Mouse (Mus musculus): ENCODE data around the gene 4930404N11Rik. TPM values are rescaled to one million over a fixed set of nuclear protein-coding genes. Genes with fewer than 3 reads are reported as not detected.
A peak's percentile ranks its signal among the peaks of the same experiment; 100 is the strongest.

4930404N11Rik gene
- polyA plus RNA-seq, 1 experiment from 2014 or later, result 2.3 TPM

DNA sequence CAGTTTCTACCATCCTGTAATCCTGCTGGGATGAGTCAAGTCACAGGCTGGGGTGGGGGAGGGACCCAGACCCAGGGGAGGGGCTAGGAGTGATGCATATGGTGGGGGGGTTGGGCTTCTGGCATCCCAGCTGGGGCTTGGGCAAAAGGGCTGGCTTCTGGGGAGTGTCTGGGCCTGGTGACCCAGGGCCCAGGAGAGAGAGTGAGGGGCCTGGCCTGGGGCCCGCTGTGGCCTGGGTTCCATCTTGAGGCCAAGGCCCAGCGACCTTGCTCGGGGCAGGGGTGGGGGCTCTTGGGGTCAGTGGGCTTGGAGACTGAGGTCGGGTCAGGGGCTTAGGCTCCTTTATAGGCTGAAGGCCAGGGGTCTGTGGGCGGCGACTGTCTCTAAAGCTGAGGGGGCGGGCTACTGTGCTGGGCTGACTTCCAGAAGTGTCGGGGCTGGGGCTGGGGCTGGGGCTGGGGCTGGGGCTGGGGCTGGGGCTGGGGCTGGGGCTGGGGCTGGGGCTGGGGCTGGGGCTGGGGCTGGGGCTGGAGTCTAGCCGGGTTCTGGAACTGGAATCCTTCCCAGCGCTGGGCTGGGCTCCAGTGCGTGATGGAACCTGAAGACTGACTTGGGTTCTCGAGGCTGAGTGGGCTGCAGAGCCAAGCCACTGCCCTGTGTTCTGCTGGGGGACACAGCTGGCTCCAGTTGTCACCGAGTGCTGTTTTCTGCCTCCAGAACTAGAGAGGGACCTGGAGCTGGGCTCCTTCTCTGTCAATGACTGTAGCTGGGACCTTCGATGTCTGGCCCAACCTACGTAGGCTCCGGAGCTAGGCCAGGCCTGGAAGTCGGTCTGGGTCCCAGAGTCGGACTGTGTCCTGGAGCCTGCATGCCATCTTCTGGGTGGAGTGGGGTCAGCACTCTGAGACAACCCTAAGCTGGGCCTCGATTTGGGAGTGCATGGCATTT lies 29.9 kb downstream of the 4930404N11Rik start:
- Histone ChIP-seq H3K27ac (replicated peaks) (no peak overlapping the region), H3K9ac (no peak overlapping the region), H3K36me3 (replicated peaks) (no peaks in the 10 kb centered on the region), H3K4me1 (replicated peaks) (peaks cover 7% of the 10 kb centered on the region), H3K9me3 (replicated peaks) (no peaks in the 10 kb centered on the region), H3K27me3 (peaks cover 54% of the 10 kb centered on the region), H3K4me3 (replicated peaks) (no peak overlapping the region), H3K4me2 (no peak overlapping the region)
- ATAC-seq (ENCODE audit: insufficient read depth), result no peak
- WGBS (ENCODE audit: insufficient replicate concordance), result 67% methylated on average over 19 of the region's 19 CpGs

DNA sequence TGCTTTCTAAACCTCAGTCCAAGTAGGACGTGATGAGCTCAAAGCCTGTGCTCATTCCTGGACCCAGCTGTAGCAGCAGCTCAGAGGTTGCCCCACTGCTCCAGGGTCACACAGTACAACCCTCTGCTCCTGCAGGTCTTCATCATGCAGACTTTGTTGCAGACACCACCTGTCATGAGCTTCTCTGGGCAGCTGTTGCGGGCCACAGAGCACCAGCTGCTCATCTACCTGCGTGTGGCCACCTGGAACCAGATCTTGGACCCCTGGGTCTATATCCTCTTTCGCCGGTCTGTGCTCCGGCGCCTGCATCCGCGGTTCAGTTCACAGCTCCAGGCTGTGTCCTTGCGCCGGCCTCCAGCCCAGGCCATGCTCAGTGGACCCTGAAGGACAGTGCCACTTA lies 31.3 kb downstream of the 4930404N11Rik start:
- H3K36me3 ChIP-seq (replicated peaks), result no peaks in the 10 kb centered on the region
- no peak for ATAC-seq (ENCODE audit: insufficient read depth)
- no peak overlapping the region for H3K4me3 ChIP-seq (replicated peaks)
- H3K27ac ChIP-seq (replicated peaks), result no peak overlapping the region
- H3K4me2 ChIP-seq, result no peak overlapping the region
- 77% methylated on average over 11 of the region's 11 CpGs for WGBS (ENCODE audit: insufficient replicate concordance)
- H3K9me3 ChIP-seq (replicated peaks), result no peaks in the 10 kb centered on the region
- H3K9ac ChIP-seq, result no peak overlapping the region
- no peaks in the 10 kb centered on the region for H3K4me1 ChIP-seq (replicated peaks)
- H3K27me3 ChIP-seq, result peaks cover 47% of the 10 kb centered on the region

DNA sequence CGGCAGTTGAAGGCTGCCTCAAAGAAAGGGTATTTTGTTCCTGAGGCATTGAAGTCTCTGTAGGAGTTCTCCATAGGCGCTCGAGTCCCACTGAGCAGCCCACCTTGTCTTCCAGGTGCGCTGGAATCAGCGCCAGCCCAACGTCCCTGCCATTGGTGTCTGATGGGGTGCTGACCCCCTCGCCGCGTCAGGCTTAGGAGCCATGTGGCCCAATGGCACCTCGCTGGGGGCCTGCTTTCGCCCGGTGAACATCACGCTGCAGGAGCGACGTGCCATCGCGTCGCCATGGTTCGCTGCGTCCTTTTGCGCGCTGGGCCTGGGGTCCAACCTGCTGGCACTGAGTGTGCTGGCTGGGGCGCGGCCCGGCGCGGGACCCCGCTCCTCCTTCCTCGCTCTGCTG lies 33.3 kb downstream of the 4930404N11Rik start:
- ATAC-seq (ENCODE audit: insufficient read depth), result no peak
- H3K9me3 ChIP-seq (replicated peaks), result no peaks in the 10 kb centered on the region
- H3K36me3 ChIP-seq (replicated peaks), result peaks cover 3% of the 10 kb centered on the region
- 66% methylated on average over 29 of the region's 29 CpGs for WGBS (ENCODE audit: insufficient replicate concordance)
- peaks cover 18% of the 10 kb centered on the region for H3K4me1 ChIP-seq (replicated peaks)
- no peak overlapping the region for H3K9ac ChIP-seq
- H3K27me3 ChIP-seq, result peaks cover 31% of the 10 kb centered on the region
- no peak overlapping the region for H3K4me3 ChIP-seq (replicated peaks)
- no peak overlapping the region for H3K27ac ChIP-seq (replicated peaks)
- H3K4me2 ChIP-seq, result peak overlapping the region; percentile 5; the same call in 1 of the 2 replicates

DNA sequence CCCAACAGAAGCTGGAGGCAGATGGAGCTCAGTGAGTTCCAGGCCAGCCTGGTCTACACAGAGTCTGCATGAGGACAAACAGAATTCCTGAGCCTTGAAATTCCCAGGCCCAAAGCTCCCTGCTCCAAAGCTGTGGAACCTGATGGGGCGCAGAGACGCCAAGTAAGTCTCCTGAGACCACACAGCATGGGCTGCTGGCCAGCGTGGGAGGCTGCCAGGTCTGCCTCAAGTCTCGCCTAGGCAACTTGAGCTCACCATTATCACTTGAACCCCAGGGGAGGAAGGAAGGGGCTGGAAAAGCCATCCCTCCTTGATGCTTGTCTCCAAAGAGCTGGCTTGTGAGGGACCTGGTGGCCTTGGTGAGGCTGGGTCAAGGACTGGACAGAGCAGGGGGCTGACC lies 35.6 kb downstream of the 4930404N11Rik start:
- Histone ChIP-seq H3K36me3 (replicated peaks) (peaks cover 26% of the 10 kb centered on the region), H3K27ac (replicated peaks) (no peak overlapping the region), H3K27me3 (peaks cover 20% of the 10 kb centered on the region), H3K9me3 (replicated peaks) (no peaks in the 10 kb centered on the region), H3K4me3 (replicated peaks) (no peak overlapping the region), H3K4me2 (no peak overlapping the region), H3K4me1 (replicated peaks) (peaks cover 30% of the 10 kb centered on the region), H3K9ac (no peak overlapping the region)
- ATAC-seq (ENCODE audit: insufficient read depth), result no peak
- WGBS (ENCODE audit: insufficient replicate concordance), result 68% methylated on average over 4 of the region's 4 CpGs

DNA sequence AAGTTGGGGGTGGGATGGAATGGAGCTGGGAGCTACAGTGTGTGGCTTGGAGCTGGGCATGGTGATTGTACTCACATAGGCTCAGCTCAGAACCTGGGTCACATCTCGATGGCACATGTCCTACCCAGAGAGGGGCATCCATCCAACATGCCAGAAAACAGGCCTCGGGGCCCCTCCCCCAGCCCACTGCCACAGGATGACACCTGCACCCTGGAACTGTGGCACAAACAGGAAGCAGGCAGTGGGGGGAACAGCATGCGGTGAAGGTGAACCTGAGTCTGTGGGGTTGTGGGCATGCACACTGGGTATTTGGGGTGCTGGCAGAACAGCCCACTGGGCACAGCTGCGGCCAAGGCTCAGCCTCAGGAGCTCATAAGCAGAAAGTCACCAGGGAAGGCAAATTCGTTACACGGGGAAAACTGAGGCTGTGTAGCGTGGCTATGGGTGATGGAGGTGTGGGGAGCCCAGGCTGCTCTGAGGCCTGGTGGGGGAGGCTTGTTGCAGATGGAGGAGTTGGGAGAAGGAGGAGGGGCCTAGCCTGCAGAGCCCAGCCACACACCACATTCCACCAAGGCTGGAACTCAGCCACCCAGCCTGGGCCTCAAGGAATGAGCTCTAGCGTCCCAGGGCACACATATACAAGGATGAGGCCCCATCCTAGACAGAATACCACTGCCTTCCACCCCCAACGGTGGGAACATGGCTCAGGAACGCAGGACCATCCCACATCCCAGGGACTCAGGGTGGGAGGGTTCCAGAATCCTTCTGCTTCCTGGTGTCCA lies 36.2 kb downstream of the 4930404N11Rik start:
- 0 out of 2 replicates have a peak overlapping the region, but pooled peaks have one; percentile 5 for H3K4me3 ChIP-seq (replicated peaks)
- 0 out of 2 replicates have a peak overlapping the region, but pooled peaks have one; percentile 23 for H3K4me2 ChIP-seq
- no peaks in the 10 kb centered on the region for H3K9me3 ChIP-seq (replicated peaks)
- H3K27me3 ChIP-seq, result peaks cover 13% of the 10 kb centered on the region
- H3K36me3 ChIP-seq (replicated peaks), result peaks cover 32% of the 10 kb centered on the region
- H3K4me1 ChIP-seq (replicated peaks), result peaks cover 30% of the 10 kb centered on the region
- no peak for ATAC-seq (ENCODE audit: insufficient read depth)
- no peak overlapping the region for H3K9ac ChIP-seq
- 55% methylated on average over 10 of the region's 10 CpGs for WGBS (ENCODE audit: insufficient replicate concordance)
- H3K27ac ChIP-seq (replicated peaks), result 0 out of 2 replicates have a peak overlapping the region, but pooled peaks have one; percentile 1

DNA sequence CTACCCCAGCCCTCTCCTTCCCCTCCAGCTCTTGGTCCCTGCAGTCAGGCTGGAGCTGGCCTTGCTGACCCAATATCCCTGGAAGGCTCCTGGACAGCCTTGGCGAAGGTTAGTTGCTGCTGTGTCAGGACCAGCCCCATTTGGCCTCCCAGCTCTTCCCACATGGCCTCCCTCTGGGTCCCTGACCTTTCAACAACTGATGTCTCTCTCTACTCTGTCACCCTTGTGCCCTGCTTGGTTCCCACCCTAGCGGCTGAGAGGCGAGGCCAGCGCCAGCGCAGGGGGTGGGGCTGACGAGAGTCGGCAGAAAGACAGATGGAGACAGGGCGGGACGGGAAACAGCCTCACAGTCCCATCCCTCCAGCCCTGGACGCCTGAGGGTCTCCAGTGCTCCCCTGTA lies 37.2 kb downstream of the 4930404N11Rik start, which contains the start of gene Tbxa2r:
Gene Tbxa2r, plus strand, starts transcription at position 346 of the 400 bp plus-strand sequence.
- H3K36me3 ChIP-seq (replicated peaks), result peaks cover 42% of the 10 kb centered on the region
- H3K4me3 ChIP-seq (replicated peaks), result 0 out of 2 replicates have a peak within 1 kb of the TSS, but pooled peaks have one; percentile 5
- ATAC-seq (ENCODE audit: insufficient read depth), result peak; percentile 11; the same call in 1 of the 2 replicates
- H3K27me3 ChIP-seq, result peaks cover 12% of the 10 kb centered on the region
- H3K4me1 ChIP-seq (replicated peaks), result peaks cover 30% of the 10 kb centered on the region
- peak within 1 kb of the TSS; percentile 43 for H3K27ac ChIP-seq (replicated peaks)
- H3K9ac ChIP-seq, result no peak within 1 kb of the TSS
- 13% methylated on average over 10 of the region's 10 CpGs for WGBS (ENCODE audit: insufficient replicate concordance)
- H3K9me3 ChIP-seq (replicated peaks), result no peaks in the 10 kb centered on the region
- peak within 1 kb of the TSS; percentile 23 for H3K4me2 ChIP-seq

DNA sequence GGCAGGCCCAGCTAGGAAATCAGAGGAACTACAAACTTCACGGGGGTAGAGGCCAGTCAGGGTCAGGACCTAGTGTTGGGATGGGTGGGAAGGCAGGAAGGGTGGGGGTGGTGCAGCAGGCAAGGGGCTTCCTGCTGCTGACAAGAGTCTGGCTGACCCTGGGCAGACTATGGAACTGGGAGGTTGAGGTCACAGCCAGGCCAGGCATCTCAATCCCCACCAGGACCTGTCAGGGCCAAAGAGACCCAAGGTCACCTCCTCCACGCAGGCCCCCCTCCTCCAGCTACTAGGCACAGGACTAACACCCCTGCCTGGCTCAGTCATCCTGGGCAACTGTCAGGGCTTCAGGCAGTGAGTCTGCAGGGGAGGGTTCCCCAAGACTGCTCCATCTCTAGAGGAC lies 37.7 kb downstream of the 4930404N11Rik start:
- ATAC-seq (ENCODE audit: insufficient read depth), result 0 out of 2 replicates have a peak, but pooled peaks have one; percentile 16
- no peak overlapping the region for H3K4me2 ChIP-seq
- no peak overlapping the region for H3K9ac ChIP-seq
- H3K36me3 ChIP-seq (replicated peaks), result peaks cover 46% of the 10 kb centered on the region
- H3K4me1 ChIP-seq (replicated peaks), result peaks cover 32% of the 10 kb centered on the region
- no peaks in the 10 kb centered on the region for H3K9me3 ChIP-seq (replicated peaks)
- peaks cover 9% of the 10 kb centered on the region for H3K27me3 ChIP-seq
- 31% methylated on average over 2 of the region's 2 CpGs for WGBS (ENCODE audit: insufficient replicate concordance)
- no peak overlapping the region for H3K4me3 ChIP-seq (replicated peaks)
- peak overlapping the region; percentile 43 for H3K27ac ChIP-seq (replicated peaks)

DNA sequence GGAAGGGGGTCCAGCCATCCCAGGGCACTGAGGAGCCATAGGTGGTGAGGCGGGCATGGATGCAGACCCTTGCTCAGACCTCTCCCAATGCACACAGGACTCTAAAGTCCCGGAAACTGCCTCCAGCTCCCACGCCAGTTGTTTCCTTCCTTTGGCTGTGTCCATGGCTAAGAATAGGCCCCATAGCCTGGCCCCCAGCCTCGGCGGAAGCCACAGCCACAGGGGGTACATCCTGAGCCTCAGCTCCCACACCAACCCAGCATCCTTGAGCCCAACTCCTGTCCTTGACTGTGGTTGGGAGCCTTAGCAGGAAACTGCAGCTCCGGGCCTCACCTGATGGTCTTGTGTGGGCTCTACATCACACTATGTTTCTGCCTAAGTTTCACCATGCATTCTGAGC lies 38.8 kb downstream of the 4930404N11Rik start:
- H3K9ac ChIP-seq, result no peak overlapping the region
- H3K27ac ChIP-seq (replicated peaks), result no peak overlapping the region
- no peaks in the 10 kb centered on the region for H3K9me3 ChIP-seq (replicated peaks)
- H3K4me3 ChIP-seq (replicated peaks), result no peak overlapping the region
- WGBS (ENCODE audit: insufficient replicate concordance), result 46% methylated on average over 6 of the region's 6 CpGs
- H3K4me1 ChIP-seq (replicated peaks), result peaks cover 43% of the 10 kb centered on the region
- ATAC-seq (ENCODE audit: insufficient read depth), result no peak
- no peak overlapping the region for H3K4me2 ChIP-seq
- peaks cover 55% of the 10 kb centered on the region for H3K36me3 ChIP-seq (replicated peaks)
- no peaks in the 10 kb centered on the region for H3K27me3 ChIP-seq

DNA sequence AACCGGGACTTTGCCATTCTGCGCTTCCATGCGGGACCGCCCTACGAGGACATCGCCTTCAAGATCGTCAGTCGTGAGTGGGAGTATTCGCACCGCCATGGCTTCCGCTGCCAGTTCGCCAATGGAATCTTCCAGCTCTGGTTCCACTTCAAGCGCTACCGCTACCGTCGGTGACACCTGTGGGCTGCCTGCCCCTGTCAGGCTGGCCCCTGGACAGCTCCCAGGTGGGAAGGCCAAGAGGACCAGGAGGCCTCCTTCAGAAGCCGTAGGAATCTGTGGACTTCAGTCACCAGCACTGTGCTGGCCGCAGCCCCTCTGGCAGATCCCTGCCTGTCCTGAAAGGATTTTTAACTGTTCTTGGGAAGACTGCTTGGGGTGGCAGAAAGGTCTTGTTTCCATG lies 39.8 kb downstream of the 4930404N11Rik start:
- Histone ChIP-seq H3K27ac (replicated peaks) (no peak overlapping the region), H3K4me2 (no peak overlapping the region), H3K36me3 (replicated peaks) (peaks cover 55% of the 10 kb centered on the region), H3K9ac (no peak overlapping the region), H3K4me1 (replicated peaks) (peaks cover 48% of the 10 kb centered on the region), H3K4me3 (replicated peaks) (no peak overlapping the region), H3K27me3 (no peaks in the 10 kb centered on the region), H3K9me3 (replicated peaks) (no peaks in the 10 kb centered on the region)
- ATAC-seq (ENCODE audit: insufficient read depth), result no peak
- 91% methylated on average over 18 of the region's 18 CpGs for WGBS (ENCODE audit: insufficient replicate concordance)

DNA sequence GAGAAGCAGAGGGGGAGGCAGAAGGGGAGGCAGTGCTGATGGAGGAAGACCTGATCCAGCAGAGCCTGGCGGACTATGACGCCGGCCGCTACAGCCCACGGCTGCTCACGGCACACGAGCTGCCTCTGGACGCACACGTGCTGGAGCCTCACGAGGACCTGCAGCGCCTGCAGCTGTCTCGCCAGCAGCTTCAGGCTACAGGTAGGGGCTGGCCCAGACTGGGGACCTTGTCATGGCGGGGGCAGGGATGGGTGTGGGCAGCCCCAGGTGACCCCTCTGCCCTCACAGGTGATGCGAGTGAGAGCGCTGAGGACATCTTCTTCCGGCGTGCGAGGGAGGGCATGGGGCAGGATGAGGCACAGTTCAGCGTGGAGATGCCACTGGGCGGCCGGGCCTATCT lies 40.4 kb downstream of the 4930404N11Rik start:
- WGBS (ENCODE audit: insufficient replicate concordance), result 92% methylated on average over 21 of the region's 21 CpGs
- H3K4me1 ChIP-seq (replicated peaks), result peaks cover 48% of the 10 kb centered on the region
- H3K9me3 ChIP-seq (replicated peaks), result no peaks in the 10 kb centered on the region
- peaks cover 55% of the 10 kb centered on the region for H3K36me3 ChIP-seq (replicated peaks)
- no peak overlapping the region for H3K4me2 ChIP-seq
- no peak overlapping the region for H3K4me3 ChIP-seq (replicated peaks)
- H3K27ac ChIP-seq (replicated peaks), result no peak overlapping the region
- H3K27me3 ChIP-seq, result no peaks in the 10 kb centered on the region
- no peak overlapping the region for H3K9ac ChIP-seq
- no peak for ATAC-seq (ENCODE audit: insufficient read depth)
